Mouse (Mus musculus) c-Kit-negative CD71-positive TER-119-positive erythroid progenitor cells, embryonic 14.5 days (primary cell): ENCODE measurements around the gene Fyttd1.
A peak's percentile ranks its signal among the peaks of the same experiment; 100 is the strongest.
"Not testable (repeated sequence)": the region's sequence is repeated elsewhere in the genome, so short reads cannot be mapped to it uniquely, and the experiment has no call there.

Source experiments
- DNase-seq: peaks from one replicate; pipeline ENCODE4 v3.0.0-alpha.2; 2013; ENCODE audit warnings: low read depth, low spot score

Fyttd1 gene

DNA sequence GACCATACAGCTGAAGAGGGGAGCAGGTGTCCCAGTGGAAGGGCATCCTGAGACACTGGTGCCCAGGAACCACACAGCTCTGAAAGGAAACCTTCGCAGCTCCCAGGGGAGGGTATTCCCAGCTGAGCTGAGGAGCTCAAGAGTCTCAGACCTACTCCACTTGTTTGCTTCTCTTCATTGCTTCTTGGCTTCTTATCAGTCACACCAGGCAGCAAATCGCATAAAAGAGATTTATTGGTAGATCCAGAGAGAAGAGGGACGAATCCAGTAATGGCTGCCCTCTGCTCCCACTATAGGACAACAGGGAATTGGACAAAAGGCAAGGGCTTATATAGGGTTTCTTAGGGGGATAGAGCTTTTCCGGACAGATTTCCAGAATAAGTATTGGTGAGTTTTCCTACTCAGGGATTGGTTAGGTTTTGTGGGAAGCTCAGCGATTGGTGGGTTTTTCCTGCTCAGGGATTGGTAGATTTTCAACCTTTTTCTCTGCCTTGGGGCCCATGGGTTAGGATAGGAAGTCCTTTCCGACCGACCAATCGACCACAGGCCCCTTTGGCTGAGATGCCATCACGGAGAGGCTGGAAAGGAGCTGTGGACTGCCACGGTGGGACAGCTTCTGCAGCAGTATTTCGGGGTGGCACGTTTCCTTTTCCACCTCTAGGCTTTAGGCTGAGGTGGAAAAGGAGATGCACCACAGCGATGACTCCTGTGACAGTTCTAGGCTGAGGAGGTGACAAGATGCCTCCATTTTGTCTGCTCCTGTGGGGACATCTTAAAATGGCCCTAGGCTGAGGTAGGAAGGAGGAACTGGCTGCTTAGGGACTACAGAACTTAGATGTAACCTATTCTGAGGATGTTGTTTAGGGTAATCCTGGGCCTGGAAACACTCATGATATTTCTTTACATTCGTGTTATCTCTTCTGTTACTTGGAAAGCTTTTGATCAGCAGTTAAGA, 1.9 kb downstream of the Fyttd1 start:
- no peak for DNase-seq

DNA sequence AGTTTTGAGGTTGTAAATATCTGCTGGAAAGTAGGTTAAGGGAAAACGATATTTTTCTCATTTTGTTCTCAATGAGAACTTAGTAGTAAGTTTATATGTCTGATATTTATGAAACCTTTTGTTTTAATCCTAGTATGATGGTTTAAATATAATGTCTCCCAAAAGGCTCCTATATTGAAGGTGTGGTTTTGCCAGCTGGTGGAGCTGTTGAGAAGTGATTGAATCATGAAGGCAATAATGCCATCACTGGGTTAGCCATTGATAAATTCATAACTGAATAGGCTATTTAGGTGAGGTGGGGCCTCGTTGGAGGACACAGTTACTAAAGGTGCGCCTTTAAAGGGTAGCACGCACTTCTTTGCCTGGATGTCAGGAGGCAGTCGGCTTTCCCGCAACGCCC, 4.2 kb downstream of the Fyttd1 start:
- DNase-seq, result no peak

DNA sequence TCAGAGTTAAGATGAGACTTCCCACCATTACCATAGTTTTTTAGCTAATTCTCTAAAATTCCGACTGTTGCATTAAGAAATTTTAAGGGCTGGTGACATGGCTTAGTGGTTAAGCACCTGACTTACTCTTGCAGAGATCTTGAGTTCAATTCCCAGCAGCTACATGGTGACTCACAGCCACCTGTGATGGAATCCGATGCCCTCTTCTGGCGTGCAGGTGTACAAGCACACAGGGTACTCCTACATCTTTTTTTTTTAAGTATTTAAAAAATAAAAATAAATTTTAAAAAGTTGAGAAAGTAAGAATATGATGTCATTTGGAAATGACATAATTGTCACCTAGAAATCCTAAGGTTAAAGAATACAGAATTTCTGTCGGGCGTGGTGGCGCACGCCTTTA, 10.7 kb downstream of the Fyttd1 start:
- DNase-seq, result no peak

DNA sequence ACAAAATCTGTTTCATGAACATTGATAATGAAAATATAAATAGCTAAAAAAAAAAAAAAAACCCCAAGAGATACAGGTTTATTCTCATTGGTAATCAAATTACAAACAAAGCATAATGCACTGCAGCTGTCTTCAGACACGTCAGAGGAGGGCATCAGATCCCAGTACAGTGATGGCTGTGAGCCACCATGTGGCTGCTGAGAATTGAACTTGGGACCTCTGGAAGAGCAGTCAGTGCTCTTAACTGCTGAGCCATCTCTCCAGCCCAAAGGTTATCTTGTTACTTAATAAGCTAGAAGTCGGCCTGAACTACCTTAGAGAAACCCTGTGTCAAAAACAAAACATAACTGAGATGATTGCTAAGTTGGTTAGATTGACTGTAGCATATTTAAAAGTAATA, 12.6 kb downstream of the Fyttd1 start:
- DNase-seq, result no peak

DNA sequence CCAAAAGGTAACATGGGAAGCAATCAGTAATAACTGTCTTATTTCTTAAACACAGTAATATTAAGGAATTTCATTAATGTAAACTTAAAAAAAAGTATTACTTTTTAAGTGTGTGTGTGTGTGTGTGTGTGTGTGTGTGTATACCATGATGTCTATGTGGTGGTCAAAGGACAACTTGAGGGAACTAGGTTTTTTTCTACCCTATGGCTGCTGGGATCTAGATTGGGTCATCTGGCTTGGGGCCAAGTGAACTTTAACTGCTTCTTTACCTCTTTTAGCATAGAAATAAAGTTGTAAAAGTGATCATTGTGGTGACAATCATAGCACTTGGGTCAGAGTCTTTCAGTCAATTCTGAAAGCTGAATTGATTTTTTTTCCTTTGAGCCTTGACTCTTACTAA, 18.8 kb downstream of the Fyttd1 start:
- no peak for DNase-seq

DNA sequence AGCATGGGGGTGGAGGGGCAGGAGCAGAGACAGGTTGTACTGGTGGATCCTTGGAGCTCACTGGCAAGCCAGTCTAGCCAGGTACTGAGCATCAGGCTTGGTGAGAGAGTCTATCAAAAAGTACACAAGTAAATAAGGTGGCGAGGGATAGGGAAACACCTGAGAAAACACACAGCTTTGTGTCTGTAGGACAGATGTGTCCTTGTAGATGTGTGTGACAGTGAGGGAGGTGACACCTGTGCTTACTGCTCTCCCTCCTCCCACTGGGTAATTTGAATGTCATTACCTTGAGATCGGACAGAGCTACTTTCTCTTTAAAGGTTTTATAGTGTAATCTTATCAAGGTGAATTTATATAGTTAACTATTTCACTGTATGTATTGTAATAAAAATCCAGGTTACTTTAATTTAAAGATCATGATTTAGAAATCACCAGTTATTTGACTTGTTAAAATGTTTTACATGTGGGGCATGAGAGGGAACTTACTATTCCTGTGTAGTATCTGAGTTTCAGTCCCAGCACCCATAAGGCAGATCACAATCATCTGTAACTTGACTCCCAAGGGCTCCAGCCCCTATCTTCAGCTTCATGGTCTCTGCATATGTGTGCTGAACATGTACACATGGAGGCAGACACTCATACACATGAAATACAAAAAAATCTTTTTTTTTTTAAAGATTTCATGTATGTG, 24.2 kb downstream of the Fyttd1 start:
- no peak for DNase-seq

DNA sequence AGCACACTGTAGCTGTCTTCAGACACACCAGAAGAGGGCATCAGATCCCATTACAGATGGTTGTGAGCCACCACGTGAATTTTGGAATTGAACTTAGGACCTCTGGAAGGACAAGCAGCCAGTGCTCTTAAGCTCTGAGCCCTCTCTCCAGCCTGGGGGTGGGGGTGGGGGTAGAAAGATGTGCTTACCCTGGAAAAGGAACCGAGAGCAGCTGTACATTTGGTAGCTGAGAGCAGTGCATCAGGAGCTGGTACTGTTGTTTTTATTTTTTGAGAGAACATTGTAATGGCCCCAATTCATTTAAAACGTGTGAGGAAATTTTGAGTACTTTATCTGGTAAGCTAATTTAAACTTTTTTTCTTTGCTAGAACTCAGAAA, 24.7 kb downstream of the Fyttd1 start:
- DNase-seq, result no peak

DNA sequence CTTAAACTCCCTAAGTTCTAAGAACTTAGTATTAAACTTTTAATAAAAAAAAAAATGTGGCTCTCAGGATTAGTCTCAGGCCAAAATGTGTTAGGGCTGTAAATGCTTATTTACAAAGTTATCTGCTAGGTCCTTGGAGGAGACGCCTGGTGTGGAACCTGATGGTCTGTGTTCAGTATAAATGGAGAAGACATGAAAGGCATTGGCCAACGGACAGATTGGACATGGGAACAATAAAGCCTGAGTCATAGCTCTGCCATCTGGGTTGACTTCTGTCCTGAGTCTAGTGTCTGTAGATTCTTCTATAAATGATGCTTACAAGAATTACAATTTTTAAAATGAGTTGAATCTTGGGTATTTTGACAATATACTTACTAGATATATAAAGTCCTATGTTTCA, 28.9 kb downstream of the Fyttd1 start:
- no peak for DNase-seq

DNA sequence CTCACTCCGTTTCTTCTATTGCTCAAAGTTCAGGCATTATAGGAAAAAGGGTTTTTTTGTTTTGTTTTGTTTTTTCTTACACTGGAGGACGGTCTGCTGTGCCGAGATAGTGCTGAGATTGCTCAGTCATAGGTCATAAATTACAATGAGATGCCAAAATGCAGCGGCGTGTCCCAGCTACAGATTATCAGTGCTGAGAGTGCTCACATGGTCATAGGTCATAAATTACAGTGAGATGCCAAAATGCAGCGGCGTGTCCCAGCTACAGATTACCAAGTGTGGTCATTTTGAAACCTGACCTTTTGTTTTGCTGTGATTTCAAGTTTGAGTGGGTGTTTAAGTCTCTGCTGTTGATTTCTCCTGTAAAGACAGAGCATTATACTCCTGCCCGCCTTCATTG, 29.4 kb downstream of the Fyttd1 start:
- DNase-seq, result no peak

DNA sequence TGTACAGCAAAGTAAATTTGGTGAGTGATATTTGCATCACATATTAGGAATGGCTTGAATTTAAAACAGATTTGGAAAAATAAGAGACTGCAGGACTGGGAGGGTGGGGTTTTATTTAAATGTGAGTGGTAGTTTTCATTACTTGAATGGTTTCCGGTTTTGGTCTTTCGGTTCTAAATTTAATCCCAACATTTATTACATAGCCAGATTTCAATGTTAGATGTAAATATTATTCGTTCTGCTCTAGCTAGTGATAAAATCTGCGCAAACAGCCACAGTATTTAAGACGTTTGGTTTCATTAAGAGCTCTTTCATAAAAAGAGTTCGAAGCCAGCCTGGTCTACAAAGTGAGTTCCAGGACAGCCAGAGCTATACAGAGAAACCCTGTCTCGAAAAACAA, 35.9 kb downstream of the Fyttd1 start:
- DNase-seq, result no peak

DNA sequence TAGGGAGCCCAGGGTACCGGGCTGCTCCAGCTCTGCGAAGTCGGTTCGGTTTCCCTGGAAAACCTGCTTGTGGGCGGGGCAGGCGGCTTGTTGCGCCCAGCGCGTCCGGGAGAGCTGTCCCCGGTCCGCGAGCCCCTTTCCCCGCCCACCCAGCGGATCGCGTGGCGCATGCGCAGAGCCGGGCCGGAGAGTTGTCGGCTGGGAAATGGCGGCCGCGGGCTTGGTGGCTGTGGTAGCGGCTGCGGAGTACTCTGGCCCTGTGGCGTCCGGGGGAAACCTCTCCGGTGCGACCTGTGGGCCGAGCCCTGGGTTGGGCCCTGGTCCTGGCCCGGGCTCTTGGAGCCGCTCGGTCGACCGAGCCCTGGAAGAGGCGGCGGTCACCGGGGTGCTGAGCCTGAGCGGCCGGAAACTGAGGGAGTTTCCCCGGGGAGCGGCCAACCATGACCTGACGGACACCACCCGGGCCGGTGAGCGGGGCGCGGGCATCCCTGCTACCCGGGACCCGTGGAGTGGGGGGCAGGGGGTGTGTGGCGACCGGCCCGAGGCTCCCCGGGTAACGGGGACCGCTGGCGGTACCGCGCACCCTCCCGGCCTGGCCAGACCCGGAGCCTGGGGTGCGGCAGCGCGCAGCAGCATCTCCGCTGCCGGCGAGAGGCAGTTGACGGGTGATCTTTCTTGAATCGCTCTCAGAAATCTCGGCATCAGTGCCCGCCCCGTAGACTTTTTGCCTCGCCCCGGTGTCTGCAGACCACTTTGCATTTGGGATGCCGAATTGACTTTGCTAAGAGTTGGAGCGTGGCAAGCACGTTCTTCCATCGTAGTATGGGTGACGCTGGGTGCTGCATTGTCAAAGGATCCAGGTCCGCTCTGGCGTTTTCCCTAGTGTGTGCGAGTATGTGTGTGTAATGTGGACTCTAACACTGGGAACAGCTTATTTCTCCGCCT, 36.9 kb downstream of the Fyttd1 start, which contains the start of gene Lrch3:
Gene Lrch3 (plus strand): TSS at position 164 of the 945 bp plus-strand sequence.
- peak; percentile 90 for DNase-seq

DNA sequence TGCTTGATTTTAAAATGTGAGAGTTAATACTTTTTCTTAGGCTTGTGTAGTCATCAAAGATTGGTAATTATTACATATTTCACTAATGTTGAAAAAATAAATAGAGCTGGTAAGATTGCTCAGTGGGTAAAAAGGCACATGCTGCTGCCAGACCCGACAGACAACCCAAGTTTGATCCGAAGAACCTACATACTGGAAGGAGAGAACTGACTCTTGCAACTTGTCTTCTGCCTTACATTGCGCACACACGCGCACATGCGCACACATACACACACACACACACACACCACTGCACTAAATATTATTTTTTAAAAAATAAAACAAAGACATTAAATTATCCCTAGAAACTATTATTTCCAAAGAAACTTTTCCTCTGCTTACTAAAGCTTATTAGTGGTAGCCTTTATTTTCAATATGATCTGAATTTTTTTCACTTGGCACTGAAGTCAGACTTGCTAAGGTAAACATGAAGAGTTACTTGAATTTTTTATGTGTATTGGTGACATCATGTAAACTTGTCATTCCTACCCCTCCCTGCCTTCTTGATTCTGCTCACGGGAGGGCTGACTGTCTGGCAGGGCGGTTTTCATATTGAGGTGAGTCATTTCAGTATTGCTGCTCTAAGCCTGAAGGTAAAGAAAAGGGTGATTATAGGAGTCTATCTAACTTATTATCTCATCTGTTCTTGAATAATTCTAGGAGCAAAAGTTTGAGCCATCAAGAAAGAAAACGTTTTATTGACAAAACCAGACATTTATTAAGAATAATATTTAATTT, 38.2 kb downstream of the Fyttd1 start:
- no peak for DNase-seq

DNA sequence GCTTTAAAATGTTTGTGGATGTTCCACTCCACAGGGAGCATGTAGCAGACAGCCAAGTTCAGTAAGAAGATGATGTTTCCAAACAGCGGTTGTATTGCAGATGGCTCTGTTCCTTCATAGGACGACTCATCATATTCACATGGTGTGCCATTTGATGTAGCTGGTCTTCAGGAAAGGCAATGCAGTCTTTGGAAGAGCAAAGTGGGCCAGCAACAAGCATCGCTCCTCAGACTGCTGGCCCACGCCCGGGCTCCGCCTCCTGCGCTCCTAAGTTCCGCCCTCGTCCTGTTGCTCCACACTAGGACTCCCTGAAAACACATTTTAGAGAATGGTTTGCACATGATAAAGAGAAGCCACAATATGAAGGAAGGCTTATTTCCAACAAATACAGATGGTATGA, 49.3 kb downstream of the Fyttd1 start:
- DNase-seq, result not testable (repeated sequence)

DNA sequence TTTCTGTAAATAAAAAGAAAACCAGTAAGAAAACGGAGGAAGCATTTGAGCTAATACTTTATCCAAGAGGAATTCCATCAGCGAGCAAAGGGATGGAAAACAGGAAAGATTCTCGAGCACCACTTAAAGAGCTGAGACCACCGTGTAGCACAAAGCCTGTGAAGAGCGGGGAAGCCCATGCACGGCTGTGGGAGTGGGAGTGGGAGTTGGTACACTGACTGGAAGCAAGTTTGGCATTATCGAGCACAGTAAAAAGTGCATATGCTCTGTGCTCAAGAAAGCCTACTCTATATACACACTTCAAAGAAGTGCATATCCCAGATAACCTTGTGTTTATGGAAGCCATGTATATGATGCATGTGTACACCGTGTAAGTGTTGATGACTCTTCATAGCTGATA, 49.7 kb downstream of the Fyttd1 start:
- DNase-seq, result no peak

DNA sequence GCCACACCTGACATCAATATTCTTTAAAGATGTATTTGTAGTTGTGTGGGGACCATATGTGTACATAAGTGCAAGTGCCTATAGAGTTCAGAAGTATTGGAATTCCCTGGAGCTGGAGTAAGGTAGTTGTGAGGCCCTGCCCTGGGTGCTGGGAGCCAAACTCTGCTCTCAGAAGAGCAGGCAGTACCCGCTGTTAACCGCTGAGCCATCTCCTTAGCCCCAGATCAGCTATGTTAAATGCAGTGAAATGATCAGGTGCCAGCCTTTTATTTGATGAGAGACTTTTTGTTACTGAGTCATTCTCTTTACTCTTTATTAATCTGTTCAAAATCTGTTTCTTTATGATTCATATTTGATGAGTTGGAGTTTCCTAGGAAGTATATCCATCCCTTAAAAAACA, 52.6 kb downstream of the Fyttd1 start:
- no peak for DNase-seq

DNA sequence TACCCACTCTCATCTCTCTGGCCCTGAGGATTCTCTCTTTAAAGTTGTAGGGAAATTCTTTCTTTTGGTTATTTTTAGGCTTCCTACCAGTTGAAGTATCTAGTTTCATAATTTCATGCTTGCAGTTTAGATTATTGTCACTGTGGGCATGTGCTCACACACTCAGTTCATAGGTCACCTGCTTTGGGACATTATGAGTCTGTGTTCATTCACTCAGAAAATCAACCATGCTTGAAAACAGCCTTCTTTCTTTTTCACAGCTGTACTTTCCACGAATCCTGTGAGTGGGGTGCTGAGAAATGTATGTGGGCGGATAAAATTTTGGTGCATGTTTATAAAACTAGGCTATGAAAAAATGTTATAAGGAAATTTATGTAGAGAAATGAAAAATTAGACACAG, 57.2 kb downstream of the Fyttd1 start:
- no peak for DNase-seq

DNA sequence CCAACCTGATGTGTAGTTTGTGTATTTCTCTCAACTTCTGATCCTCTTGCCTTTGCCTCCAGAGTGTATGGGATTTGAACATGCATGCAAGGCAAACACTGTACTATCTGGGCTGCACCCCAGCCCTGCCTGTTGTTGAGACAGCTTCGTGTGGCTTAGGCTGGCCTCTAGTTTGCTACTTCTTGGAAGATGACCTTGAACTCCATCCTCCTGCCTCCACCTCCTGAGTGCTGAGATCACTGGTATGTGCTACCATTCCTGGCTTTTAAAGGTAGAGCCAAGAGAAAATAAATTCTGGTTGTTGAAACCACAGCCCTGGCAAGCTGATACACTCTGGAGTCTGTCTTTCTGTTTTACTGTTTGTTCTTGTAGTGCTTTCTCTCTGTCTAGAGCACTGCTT, 57.8 kb downstream of the Fyttd1 start:
- DNase-seq, result no peak

DNA sequence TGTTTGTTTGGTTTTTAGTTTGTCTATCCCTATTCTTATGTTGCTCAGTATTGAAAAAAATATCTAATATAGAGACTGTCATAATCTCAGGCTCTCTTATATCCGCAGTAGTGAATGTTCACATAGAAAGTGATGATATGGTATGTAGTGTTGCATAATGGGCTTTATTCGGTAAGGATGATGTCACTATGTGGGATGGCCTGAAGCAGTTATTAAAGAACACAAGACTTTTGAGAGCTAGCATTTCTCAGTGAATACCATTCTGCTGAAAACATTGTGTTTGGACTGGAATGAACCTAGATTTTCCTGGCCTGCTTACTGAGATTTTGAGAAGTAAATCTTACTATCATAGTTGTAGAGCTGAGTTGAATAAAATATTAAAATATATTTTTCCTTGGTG, 60.1 kb downstream of the Fyttd1 start:
- DNase-seq, result no peak

DNA sequence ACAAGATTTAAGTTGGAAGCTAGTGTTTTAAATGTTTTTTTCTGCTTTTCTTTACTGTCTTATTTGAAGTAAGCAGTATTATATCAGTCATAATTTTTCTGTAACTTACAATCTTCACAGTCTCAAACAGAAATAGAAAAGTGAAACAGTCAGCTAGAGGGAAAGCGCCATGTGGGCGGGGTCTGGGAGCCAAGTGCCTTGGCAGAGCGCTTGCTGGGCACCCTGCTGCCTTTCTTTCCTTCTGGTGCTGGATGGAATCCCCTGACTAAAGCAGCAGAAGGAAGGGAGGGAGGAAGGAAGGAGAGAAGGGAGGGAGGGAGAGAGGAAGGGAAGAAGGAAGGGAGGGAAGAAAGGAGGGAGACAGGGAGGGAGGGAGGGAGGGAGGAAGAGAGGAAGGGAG, 62.0 kb downstream of the Fyttd1 start:
- not testable (repeated sequence) for DNase-seq

DNA sequence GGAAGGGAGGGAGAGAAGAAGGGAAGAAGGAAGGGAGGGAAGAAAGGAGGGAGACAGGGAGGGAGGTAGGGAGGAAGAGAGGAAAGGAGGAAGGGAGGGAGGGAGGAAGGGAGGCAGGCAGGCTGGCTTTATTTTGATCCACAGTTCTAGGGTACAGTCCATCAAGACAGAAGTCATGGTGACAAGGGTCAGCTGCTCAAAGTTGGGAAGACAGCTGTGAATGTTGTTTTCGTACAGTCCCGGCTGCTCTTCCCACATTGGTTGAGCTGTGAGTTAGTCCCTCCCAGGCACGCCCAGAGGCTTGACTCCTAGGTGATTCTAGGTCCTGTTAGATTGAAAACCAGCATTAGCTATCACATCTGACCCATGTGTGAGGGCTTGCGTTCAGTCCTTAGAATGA, 62.4 kb downstream of the Fyttd1 start:
- not testable (repeated sequence) for DNase-seq

DNA sequence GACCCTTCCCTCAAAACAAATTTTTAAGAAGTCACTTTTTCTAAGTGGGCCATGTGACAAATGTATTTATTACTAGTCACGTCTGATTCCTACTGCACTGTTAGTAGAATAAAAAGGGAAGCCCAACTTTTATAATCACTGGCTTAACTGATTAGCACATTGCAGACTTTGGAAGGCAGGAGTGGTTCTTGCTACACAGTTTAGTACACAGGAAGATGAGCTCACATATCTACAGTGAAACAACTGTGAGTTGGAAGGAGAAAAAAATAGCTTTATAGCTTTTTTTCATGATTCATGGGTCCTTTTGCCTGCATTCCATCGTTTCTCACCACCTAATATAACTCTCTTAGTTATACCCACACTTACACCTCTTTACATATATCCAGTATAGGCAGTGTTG, 63.9 kb downstream of the Fyttd1 start:
- DNase-seq, result not testable (repeated sequence)
